Mouse (Mus musculus): ENCODE data around the gene Prelp. TPM values are rescaled to one million over a fixed set of nuclear protein-coding genes. Genes with fewer than 3 reads are reported as not detected.

The Prelp gene
- total and polyA plus RNA-seq, 3 experiments = not detected

DNA sequence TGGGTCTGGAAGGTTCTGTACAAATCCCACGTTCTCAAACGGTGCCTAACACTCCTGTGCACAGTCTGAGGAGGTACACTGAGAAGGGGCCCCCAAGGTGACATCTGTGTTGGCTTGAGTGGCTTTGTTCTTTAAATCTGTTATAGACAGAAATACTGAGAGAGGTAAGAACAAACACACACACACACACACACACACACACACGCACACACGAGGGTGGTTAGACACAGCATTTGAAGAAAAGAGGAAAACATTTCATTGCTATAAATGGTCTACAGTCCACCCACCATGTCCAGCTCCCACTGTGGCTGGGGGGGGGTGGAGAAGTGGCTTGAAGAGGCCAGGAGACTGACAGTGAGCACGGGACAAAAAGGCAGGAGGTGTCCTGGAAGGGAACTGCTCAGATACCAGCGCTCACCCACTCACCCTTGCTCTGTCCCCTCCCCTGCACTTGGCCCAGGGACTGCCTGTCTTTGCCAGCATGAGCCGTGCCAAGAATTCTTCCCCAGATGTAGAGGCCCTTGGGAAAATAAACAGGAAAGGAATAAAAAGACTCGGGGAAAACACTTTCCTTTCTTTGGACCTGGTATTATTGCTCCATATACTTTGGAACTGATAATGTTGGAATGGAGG, 5.4 kb downstream of the Prelp start:
- Histone ChIP-seq H3K27ac (ENCODE audit: control insufficient read depth, low read depth, low read length) (no peak overlapping the region), H3K79me2 (ENCODE audit: control insufficient read depth, insufficient read depth, low read length, poor library complexity) (no peaks in the 10 kb centered on the region), H3K9ac (ENCODE audit: control insufficient read depth, low read depth, low read length, poor library complexity, severe bottlenecking) (no peak overlapping the region), H3K4me1 (ENCODE audit: control insufficient read depth in 1 of 2, insufficient read depth in 2 of 2, low read length in 2 of 2) (no peaks in the 10 kb centered on the region), H3K27me3 (ENCODE audit: control insufficient read depth in 1 of 2, insufficient read depth in 2 of 2, low read length in 2 of 2) (peaks cover 14% of the 10 kb centered on the region in 2 experiments), H3K4me3 (ENCODE audit: control insufficient read depth in 1 of 2, insufficient read depth in 1 of 2, low read depth in 2 of 2, low read length in 2 of 2) (no peak overlapping the region), H3K9me3 (replicated peaks; ENCODE audit: insufficient read depth, low read length) (no peaks in the 10 kb centered on the region), H3K36me3 (ENCODE audit: control insufficient read depth in 1 of 2, insufficient read depth in 2 of 2, low read length in 2 of 2) (no peaks in the 10 kb centered on the region)
- TF ChIP-seq ELF1 (IDR thresholded peaks at IDR 0.05; ENCODE audit: low read depth, low read length) (no peak), CHD2 (IDR thresholded peaks at IDR 0.05; ENCODE audit: low read length) (no peak), TCF12 (IDR thresholded peaks at IDR 0.05; ENCODE audit: low read depth, low read length) (no peak), SIN3A (IDR thresholded peaks at IDR 0.05; ENCODE audit: low read length) (no peak), UBTF (IDR thresholded peaks at IDR 0.05; ENCODE audit: borderline replicate concordance, insufficient read depth, low read depth, low read length) (no peak), HCFC1 (IDR thresholded peaks at IDR 0.05; ENCODE audit: low read depth, low read length) (no peak), MYC (IDR thresholded peaks at IDR 0.05; ENCODE audit: low read depth, low read length) (no peak), JUND (IDR thresholded peaks at IDR 0.05; ENCODE audit: low read depth, low read length) (no peak), POLR2A (IDR thresholded peaks at IDR 0.05; ENCODE audit: control insufficient read depth in 1 of 2, insufficient read depth in 1 of 2, low read depth in 1 of 2, low read length in 2 of 2, poor library complexity in 1 of 2) (no peak), MAX (IDR thresholded peaks at IDR 0.05; ENCODE audit: low read length) (no peak), ZNF384 (IDR thresholded peaks at IDR 0.05; ENCODE audit: low read depth, low read length) (no peak), EP300 (IDR thresholded peaks at IDR 0.05; ENCODE audit: low read depth in 1 of 2, low read length in 2 of 2) (no peak), ZKSCAN1 (IDR thresholded peaks at IDR 0.05; ENCODE audit: low read depth, low read length) (no peak), MAFK (IDR thresholded peaks at IDR 0.05; ENCODE audit: borderline replicate concordance, low read depth, low read length) (no peak), GABPA (IDR thresholded peaks at IDR 0.05; ENCODE audit: low read depth, low read length) (no peak), TAL1 (IDR thresholded peaks at IDR 0.05; ENCODE audit: low read length) (no peak), NRF1 (IDR thresholded peaks at IDR 0.05; ENCODE audit: insufficient read depth, low read depth, low read length, poor library complexity, severe bottlenecking) (no peak), MYB (IDR thresholded peaks at IDR 0.05; ENCODE audit: low read depth, low read length) (no peak), MEF2A (IDR thresholded peaks at IDR 0.05; ENCODE audit: extremely low read depth, insufficient replicate concordance, low read depth, low read length, poor library complexity, severe bottlenecking) (no peak)
- no peak for DNase-seq (ENCODE audit: low read depth, low spot score)

DNA sequence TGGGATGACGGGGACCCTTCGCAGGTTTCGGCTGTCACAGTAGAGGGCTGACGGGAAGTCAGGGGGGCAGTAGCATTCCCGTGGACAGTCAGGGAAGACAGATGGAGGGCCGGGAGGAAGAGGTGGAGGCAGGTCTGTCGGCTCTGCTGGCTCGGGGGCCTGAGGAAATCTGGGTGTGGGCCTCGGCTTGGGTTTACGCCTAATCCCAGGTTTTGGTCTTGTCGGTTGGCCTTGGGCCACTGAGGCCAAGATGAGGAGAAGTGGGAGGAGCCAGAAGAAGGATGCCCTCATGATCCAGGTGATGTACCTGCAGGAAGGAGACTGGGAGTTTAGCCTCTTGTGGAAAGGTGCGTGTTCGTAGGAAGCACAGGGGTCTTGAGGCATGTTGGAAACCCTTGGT, 6.1 kb downstream of the Prelp start:
- Histone ChIP-seq H3K36me3 (ENCODE audit: control insufficient read depth in 1 of 2, insufficient read depth in 2 of 2, low read length in 2 of 2) (peaks cover 0 to under 1% of the 10 kb centered on the region in 2 experiments; a peak in 2 of 4 replicates), H3K4me3 (ENCODE audit: control insufficient read depth in 1 of 2, insufficient read depth in 1 of 2, low read depth in 2 of 2, low read length in 2 of 2) (no peak overlapping the region), H3K9ac (ENCODE audit: control insufficient read depth, low read depth, low read length, poor library complexity, severe bottlenecking) (no peak overlapping the region), H3K27ac (ENCODE audit: control insufficient read depth, low read depth, low read length) (no peak overlapping the region), H3K9me3 (replicated peaks; ENCODE audit: insufficient read depth, low read length) (no peaks in the 10 kb centered on the region), H3K27me3 (ENCODE audit: control insufficient read depth in 1 of 2, insufficient read depth in 2 of 2, low read length in 2 of 2) (peaks cover 12 to 14% of the 10 kb centered on the region in 2 experiments), H3K79me2 (ENCODE audit: control insufficient read depth, insufficient read depth, low read length, poor library complexity) (no peaks in the 10 kb centered on the region), H3K4me1 (ENCODE audit: control insufficient read depth in 1 of 2, insufficient read depth in 2 of 2, low read length in 2 of 2) (peaks cover 1 to 3% of the 10 kb centered on the region in 2 experiments; a peak in 2 of 4 replicates)
- no peak for TF ChIP-seq POLR2AphosphoS5 (IDR thresholded peaks at IDR 0.05; ENCODE audit: borderline replicate concordance, low read depth, low read length)
- no peak for TF ChIP-seq USF2 (IDR thresholded peaks at IDR 0.05; ENCODE audit: borderline replicate concordance in 1 of 2, insufficient read depth in 1 of 2, low read depth in 1 of 2, low read length in 2 of 2)
- TF ChIP-seq POLR2AphosphoS2 (IDR thresholded peaks at IDR 0.05; ENCODE audit: low read length) = no peak
- TF ChIP-seq ZKSCAN1 (IDR thresholded peaks at IDR 0.05; ENCODE audit: low read depth, low read length) = no peak
- TF ChIP-seq ZMIZ1 (IDR thresholded peaks at IDR 0.05; ENCODE audit: low read depth, low read length) = no peak
- TF ChIP-seq ZNF384 (IDR thresholded peaks at IDR 0.05; ENCODE audit: low read depth, low read length) = no peak
- no peak for TF ChIP-seq UBTF (IDR thresholded peaks at IDR 0.05; ENCODE audit: borderline replicate concordance, insufficient read depth, low read depth, low read length)
- TF ChIP-seq TCF12 (IDR thresholded peaks at IDR 0.05; ENCODE audit: low read depth, low read length) = no peak
- TF ChIP-seq JUND (IDR thresholded peaks at IDR 0.05; ENCODE audit: low read depth, low read length) = no peak
- TF ChIP-seq CTCF (IDR thresholded peaks at IDR 0.05 in 2 of 3, conservative IDR thresholded peaks at IDR 0.05 in 1 of 3; ENCODE audit: control insufficient read depth in 1 of 3, insufficient read depth in 1 of 3, low read depth in 2 of 3, low read length in 3 of 3, poor library complexity in 1 of 3, severe bottlenecking in 1 of 3) = no peak
- TF ChIP-seq CHD2 (IDR thresholded peaks at IDR 0.05; ENCODE audit: low read length) = no peak
- TF ChIP-seq KAT2A (conservative IDR thresholded peaks at IDR 0.05; ENCODE audit: low read depth, low read length) = no peak
- no peak for DNase-seq (ENCODE audit: low read depth, low spot score)

Data from MEL (cell line).